Mouse (Mus musculus): ENCODE measurements around the gene Minos1.

The Minos1 gene

GRCm38 (mm10) chr4:139144577-139144976 lies 13.7 kb upstream of the Minos1 start:
- no peak for DNase-seq (ENCODE audit: low spot score)

GRCm38 (mm10) chr4:139142985-139143384 lies 12.1 kb upstream of the Minos1 start:
- no peak for DNase-seq (ENCODE audit: low spot score)

DNA sequence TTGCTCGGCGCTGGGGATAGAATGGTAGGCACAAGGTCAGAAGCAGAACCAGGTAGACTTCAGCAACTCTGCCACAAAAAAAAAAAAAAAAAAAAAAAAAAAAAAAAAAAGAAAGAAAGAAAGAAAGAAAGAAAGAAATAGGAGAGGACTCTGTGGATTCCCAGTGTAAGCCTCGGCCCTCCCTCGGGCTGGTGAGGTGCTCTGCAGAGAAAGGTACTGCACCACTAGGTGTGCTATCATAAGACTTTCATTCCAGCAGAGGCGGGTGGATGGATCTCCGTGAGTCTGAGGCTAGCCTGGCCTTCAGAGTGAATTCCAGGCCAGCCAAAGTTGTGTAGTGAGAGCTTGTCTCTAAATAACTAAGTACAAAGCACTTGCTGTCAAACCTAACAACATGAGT lies 10.9 kb upstream of the Minos1 start:
- DNase-seq (ENCODE audit: low spot score) = no peak

DNA sequence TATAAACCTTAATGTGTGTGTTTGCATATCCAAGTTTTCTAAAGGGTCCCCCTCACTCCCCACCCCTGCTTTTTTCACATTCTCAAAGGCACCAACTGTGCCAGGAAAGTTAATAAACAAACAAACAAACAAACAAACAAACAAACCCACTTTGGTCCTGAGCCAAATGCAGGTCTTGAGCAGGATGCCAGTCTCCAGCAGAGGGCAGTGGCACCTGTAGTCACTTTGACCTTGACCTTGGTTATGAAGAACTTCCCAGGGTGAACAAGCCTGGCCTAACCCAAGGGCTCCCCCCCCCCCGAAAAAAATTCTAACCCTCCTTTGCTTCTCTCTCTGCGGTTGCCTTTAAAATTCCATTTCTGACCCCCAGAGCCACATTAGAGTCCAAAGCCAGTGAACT lies 9.4 kb upstream of the Minos1 start:
- no peak for DNase-seq (ENCODE audit: low spot score)

- no peak for DNase-seq (ENCODE audit: low spot score)
Measured at GRCm38 (mm10) chr4:139136011-139136410, 5.1 kb upstream of the Minos1 start.

- no peak for DNase-seq (ENCODE audit: low spot score)
Measured at GRCm38 (mm10) chr4:139133109-139133508, 2.2 kb upstream of the Minos1 start.

DNA sequence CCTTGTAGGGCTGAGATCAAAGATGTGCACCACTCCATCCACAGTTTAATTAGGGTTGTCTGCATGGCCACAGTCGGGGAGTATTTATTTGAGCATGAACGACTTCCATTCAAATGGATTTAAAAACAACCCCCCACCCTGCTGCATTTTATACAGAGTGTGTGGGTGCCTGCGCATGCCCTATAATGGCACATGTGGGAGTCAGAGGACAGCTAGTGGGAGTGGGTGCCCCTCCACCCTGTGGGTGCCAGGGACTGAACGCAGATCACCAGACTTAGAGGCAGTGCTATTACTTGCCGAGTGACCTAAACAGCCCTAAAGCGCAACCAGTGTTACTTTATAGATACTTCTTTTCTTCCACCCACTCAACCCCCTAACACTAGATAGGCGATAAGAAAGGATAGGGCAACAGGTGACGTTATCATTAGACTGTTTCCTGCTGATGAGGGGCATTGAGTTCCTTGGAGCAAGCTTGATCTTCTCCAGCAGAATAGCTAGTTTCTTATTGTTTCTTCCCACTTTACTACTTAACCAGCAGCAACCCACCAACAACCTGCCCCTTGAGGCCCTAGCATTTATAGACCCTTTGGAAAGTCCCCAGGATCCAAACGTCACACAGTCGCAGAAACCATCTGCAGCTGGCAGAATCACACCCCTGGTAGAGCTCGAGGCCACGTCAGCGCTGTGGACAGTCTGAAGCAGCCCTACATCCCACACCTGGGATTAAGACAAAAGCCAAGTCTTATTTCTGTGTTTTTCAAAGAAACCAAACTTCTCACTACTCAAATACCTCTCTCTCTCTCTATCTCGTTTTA lies 1.2 kb upstream of the Minos1 start:
- DNase-seq (ENCODE audit: low spot score) = no peak

- no peak for DNase-seq (ENCODE audit: low spot score)
Measured at GRCm38 (mm10) chr4:139129806-139130700, 860 bp downstream of the Minos1 start.

GRCm38 (mm10) chr4:139126475-139126874 lies 4.4 kb downstream of the Minos1 start:
- no peak for DNase-seq (ENCODE audit: low spot score)

- no peak for DNase-seq (ENCODE audit: low spot score)
Measured at GRCm38 (mm10) chr4:139124940-139125339, 6.0 kb downstream of the Minos1 start.

DNA sequence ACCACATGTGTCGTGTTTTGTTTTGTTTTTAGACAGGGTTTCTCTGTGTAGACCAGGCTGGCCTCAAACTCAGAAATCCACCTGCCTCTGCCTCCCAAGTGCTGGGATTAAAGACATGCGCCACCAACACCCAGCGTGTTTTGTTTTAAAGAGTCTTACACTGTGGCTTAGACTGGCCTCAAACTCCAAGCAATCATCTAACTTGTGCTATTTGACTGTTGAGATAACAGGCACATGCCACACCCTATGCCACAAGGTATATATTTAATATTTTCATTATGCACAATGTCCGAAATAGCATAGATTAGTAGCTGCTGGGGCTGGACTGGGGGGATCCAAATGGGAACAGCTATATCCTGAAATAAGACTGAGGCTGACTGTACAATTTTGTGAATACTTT lies 8.4 kb downstream of the Minos1 start:
- DNase-seq (ENCODE audit: low spot score) = no peak

DNA sequence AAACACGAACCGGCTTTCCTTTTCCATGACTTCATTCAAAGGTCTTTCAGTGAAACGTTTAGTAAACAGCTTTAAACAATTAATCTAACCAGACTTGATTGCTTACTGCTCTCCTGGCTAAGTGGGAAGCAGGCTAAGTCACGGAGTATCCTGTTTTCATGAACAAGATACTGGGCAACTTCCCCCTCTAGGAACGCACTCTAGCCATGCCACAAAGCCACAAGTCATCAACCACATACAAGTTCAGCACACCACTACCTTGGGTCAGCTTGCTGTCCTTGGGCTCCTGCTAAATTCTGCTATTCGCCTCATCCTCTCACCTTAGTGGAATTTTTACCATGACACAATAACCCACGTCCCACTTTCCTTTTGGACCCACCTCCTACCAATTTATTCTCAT lies 9.9 kb downstream of the Minos1 start:
- no peak for DNase-seq (ENCODE audit: low spot score)

GRCm38 (mm10) chr4:139120281-139120814 lies 10.6 kb downstream of the Minos1 start:
- DNase-seq (ENCODE audit: low spot score) = no peak

GRCm38 (mm10) chr4:139116356-139117063 lies 14.4 kb downstream of the Minos1 start:
- no peak for DNase-seq (ENCODE audit: low spot score)

DNA sequence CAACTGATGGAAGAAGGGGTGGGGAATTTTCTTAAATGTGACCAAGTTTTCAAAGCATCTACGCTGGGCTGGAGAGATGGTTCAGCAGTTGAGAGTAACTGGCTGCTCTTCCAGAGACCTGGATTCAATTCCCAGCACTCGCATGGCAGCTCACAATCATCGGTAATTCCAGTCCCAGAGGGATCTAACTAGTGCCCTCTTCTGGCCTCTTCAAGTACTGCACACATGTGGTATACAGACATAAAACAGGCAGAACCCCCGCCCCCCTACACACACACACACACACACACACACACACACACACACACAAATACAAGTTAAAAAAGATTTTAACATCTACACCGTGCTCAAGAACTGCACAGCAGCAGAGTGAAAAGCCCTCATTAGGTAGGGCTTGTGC lies 15.2 kb downstream of the Minos1 start:
- DNase-seq (ENCODE audit: low spot score) = no peak

DNA sequence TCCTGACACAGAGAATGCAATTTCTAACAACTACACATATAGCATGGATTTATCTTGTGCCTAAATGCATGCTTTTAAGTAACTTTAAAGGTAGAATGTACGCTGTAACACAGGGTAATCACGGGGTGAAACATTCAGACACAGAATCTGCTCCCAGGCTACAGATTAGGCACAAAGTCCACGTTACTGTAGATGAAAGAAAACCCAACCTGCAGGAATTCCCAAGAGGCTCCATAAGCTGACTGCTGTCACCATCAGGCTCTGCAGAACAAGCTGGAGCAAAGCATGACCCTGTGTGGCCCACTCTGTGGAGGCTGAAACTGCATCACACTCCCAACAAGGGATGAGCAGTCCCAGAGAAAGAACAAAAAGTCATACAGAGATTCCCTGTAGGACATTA lies 18.4 kb downstream of the Minos1 start:
- no peak for DNase-seq (ENCODE audit: low spot score)

DNA sequence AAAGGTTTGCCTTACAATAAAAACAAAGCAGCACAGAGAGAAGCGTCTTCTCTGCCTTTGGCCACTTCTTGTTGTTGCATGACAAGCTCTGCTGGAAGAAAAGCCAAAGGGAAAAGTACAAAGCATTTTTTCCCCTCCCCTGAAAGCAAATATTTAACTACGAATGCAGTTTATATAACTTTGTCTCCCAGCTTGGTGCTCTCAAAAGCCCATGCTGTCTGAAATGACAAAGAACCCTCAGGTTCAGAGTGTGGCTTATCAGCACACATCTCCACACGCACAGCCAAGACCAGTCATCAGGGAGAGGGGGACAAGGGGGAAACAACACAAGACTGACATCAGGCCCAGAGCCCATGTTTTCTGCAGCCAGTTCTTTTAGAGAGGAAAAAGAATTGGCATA lies 19.5 kb downstream of the Minos1 start:
- no peak for DNase-seq (ENCODE audit: low spot score)

DNA sequence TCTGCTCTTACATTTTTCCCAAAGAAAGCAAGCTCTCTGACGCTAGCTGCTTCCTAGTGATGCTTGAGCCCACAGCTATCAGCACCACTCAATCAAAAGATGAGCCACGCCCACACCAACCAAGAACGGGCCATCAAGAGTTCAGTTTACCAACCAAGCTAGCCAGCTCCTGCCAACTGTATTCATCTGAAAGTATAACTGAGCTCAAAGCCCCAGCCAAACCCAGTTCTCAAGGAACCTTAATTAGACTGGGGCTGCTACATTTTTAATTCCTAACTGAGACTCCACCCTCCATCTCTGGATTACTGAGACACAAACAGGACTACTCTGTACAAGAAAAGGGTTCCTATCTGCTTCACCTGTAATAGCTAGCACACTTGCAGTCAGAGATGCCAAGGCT lies 20.1 kb downstream of the Minos1 start:
- no peak for DNase-seq (ENCODE audit: low spot score)

- DNase-seq (ENCODE audit: low spot score) = no peak
Measured at GRCm38 (mm10) chr4:139105453-139105852, 25.5 kb downstream of the Minos1 start.

- DNase-seq (ENCODE audit: low spot score) = no peak
Measured at GRCm38 (mm10) chr4:139101546-139101945, 29.4 kb downstream of the Minos1 start.

DNA sequence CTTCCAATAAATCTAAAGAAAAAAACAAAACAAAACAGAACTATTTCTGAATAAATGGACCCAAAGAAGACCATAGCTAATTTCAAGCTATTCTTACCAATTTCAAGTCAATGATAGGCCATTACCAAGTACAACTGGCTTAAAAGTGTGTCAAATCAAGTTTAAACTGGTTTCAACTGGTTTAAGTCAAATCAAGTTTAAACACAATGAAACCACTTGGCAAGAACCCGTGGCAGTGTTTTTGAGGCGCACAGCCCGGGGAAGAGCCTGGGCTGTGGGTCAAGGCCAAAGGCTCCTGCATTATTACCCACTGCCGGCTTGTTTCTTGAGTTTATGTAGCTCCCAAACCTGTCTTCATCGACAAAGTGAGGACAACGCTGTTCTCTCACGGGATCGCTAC lies 30.6 kb downstream of the Minos1 start:
- DNase-seq (ENCODE audit: low spot score) = no peak

GRCm38 (mm10) chr4:139096201-139096600 lies 34.7 kb downstream of the Minos1 start:
- DNase-seq (ENCODE audit: low spot score) = no peak
